Mouse (Mus musculus): ENCODE measurements around the gene Mast3. TPM values are rescaled to one million over a fixed set of nuclear protein-coding genes. Genes with fewer than 3 reads are reported as not detected.

The Mast3 gene
- total RNA-seq, 2 experiments from 2014 or later = 5.2 to 6.3 TPM

- intact Hi-C loops (cut with DNase I) = no loop called here
- DNase-seq (ENCODE audit: low spot score) = no peak
These were observed 74.9 kb downstream of the Mast3 start for GRCm38 (mm10) chr8:70729808-70730475.

Small RNA genes within 50 kb of the gene (microRNA-seq; reads per million reads assigned to microRNA genes)
- gene Mir7240 = not detected

Other genes with a start within 250 kb of the Mast3 start
- gene Isyna1, start 210.7 kb downstream of the Mast3 start, total RNA-seq (2021) = 10 to 100 TPM; 21.5 to 25.1 TPM
- 10 to 100 TPM; 37.0 to 37.7 TPM for gene Ssbp4, start 196.2 kb downstream of the Mast3 start, total RNA-seq (2021)
- gene Lrrc25, start 188.9 kb downstream of the Mast3 start, total RNA-seq (2021) = 1 to 10 TPM; 1.4 to 1.5 TPM
- gene Gdf15, start 172.6 kb downstream of the Mast3 start, total RNA-seq (2021) = under 1 TPM; 0.56 to 0.73 TPM
- 10 to 100 TPM; 46.8 to 47.5 TPM for gene Pgpep1, start 144.7 kb downstream of the Mast3 start, total RNA-seq (2021)
- gene Lsm4, start 131.8 kb downstream of the Mast3 start, total RNA-seq (2021) = 10 to 100 TPM; 60.6 to 62.9 TPM
- gene Jund, start 106.1 kb downstream of the Mast3 start, total RNA-seq (2021) = 100 to 1,000 TPM; 136 to 141 TPM
- gene Iqcn, start 101.6 kb downstream of the Mast3 start, total RNA-seq (2021) = not detected
- gene Gm3336, start 86.5 kb downstream of the Mast3 start, total RNA-seq (2021) = not detected
- 1 to 10 TPM; 2.5 to 3.7 TPM for gene Pde4c, start 81.3 kb downstream of the Mast3 start, total RNA-seq (2021)
- 10 to 100 TPM; 49.7 to 57.6 TPM for gene Rab3a, start 50.4 kb downstream of the Mast3 start, total RNA-seq (2021)
- gene Mpv17l2, start 44.1 kb downstream of the Mast3 start, total RNA-seq (2021) = 10 to 100 TPM; 26.7 to 28.0 TPM
- gene Pik3r2, start 28.3 kb downstream of the Mast3 start, total RNA-seq (2021) = 10 to 100 TPM; 21.8 to 25.5 TPM
- gene Il12rb1, start 3.4 kb upstream of the Mast3 start, total RNA-seq (2021) = not detected
- 10 to 100 TPM in 1 of 2 experiments, 1 to 10 TPM in 1; 9.2 to 10.2 TPM for gene Arrdc2, start 34.7 kb upstream of the Mast3 start, total RNA-seq (2021)
- 1 to 10 TPM; 8.1 to 8.6 TPM for gene Kcnn1, start 58.2 kb upstream of the Mast3 start, total RNA-seq (2021)
- gene Ccdc124, start 68.9 kb upstream of the Mast3 start, total RNA-seq (2021) = 10 to 100 TPM; 46.6 to 47.7 TPM
- not detected for gene Slc5a5, start 87.7 kb upstream of the Mast3 start, total RNA-seq (2021)
- 100 to 1,000 TPM; 838 to 880 TPM for gene Rpl18a, start 92.4 kb upstream of the Mast3 start, total RNA-seq (2021)
- gene Map1s, start 100.9 kb upstream of the Mast3 start, total RNA-seq (2021) = 10 to 100 TPM; 20.7 to 21.2 TPM

All from heart, postnatal 25 days (tissue).